Mouse (Mus musculus) adrenal gland, postnatal 4 days (tissue): ENCODE results near the gene Slc25a38. TPM values are rescaled to one million over a fixed set of nuclear protein-coding genes. Genes with fewer than 3 reads are reported as not detected.

ENCODE experiments used
- DNase-seq, 2 experiments: peaks; one replicate each; pipeline ENCODE4 v3.0.0; 2021 to 2022; ENCODE audit warnings: low spot score in 2 of 2, mixed read lengths in 2 of 2
- long read RNA-seq, 2 experiments: library from polyadenylated mRNA; stranded (forward); transcript quantifications; one replicate each; pipeline ENCODE4 v2.0.0; 2021
- total RNA-seq, 2 experiments: library from RNA; stranded (reverse); gene quantifications; 2 replicates each; pipeline ENCODE4 v1.2.3; 2021

The Slc25a38 gene
- 10 to 100 TPM; 22.4 to 25.0 TPM for total RNA-seq
- long read RNA-seq, experiment 1, partial matches to known transcripts = 76 of 94 reads
- long read RNA-seq, experiment 1, other reads (novel, unspliced or antisense) = 12 of 94 reads
- long read RNA-seq, experiment 2, transcript Slc25a38-201 (7 exons, 1,791 nt) = major isoform, 15 of 33 reads
- long read RNA-seq, experiment 2, partial matches to known transcripts = 4 of 33 reads
- long read RNA-seq, experiment 2, other reads (novel, unspliced or antisense) = 10 of 33 reads

DNA sequence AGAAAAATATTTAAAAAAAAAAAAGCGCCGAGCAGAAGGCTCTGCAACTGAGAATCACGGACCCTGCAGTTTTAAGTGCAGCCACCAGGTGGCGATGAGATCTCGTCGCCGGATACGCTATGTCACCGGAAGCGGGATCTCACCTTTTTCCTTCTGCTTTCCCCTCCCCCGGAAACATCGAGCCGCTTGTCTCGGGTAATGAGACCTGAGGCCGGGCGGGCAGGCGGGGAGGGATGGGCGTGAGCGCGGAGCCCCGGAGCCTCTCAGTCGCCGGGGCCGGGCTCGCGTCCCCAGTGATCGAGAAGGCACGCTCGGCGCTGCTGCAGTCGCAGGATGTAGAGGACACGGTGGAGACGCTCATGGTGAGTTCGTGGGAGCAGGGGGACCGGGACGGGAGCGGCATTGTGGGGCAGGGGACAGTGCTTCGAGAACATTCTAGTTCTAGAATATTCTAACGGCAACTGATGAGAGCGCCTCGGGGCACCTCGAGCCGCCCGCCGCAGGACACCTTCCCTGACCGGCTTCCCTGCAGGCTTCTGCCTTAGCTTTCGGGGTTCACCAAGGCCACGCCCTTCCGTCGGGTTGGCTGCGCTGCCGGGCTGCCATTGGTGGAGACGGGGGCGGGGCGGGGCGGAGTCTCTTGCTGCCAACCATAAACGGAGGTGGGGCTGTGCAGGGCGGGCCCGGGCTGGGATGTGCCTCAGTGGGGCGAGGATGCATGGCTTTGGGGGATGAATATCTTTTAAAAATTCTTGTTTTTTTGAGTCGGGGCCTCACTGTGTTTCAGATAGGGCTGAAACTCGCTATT lies at the start of gene Slc25a38:
Gene Slc25a38, plus strand, starts transcription at position 164 of the 808 bp plus-strand sequence.
- DNase-seq = peak; percentile 90 to 92

DNA sequence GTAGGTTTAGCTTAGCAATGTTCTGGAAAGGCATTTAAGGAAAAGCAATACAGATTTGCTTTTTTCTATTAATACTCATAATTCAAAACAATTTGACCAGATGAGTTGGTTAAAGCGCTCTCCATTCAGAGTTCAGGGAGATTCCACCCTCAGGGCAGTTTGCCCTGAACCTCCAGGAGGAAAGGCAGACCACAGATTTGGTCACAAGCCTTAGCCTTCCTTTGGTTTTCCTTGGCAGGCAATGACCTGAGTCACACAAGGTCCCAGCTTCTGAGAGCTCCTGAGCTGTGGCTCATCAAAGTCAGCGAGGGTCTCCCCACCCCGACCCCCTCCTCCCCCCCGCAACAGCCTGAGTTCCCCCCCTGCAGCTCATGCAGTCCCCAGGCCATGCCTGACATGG lies 45.9 kb upstream of the Slc25a38 start:
- no peak for DNase-seq

DNA sequence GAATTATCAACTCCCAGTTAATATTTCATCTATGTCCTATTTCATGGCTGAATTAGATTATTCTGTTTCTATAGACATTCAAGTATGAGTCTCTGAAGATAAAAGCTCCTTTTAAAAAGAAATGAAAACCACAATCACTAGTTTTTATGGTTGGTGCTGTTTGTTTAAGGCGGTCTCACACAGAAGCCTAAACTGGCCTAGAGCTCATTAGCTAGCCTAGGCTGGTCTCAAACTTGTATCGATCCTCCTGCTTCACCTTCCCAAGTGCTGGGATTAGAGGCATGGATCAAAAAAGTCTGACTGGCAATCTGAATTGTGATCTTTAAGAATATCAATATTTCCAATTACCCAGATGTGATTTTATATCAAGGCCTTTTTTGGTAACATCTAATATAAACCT lies 42.6 kb upstream of the Slc25a38 start:
- DNase-seq = no peak

DNA sequence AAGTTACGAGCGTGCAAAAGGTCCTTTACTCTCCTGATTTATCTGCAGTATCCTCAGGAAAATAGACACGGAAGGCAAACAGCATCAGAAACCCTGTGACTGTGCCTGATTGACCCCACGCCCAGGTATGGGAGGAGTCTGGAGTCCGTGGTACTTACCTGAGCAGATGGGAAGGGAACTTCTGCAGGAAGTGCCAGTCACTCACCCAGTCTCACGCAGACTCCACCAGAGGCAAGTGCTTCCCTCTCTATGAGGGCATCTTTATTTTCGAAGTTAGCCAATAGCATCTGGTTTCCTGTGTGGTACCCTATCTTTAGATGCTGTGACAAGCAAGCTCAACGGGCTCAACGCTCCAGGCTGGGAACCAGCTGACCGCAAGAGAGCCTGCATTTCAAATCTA lies 42.1 kb upstream of the Slc25a38 start:
- DNase-seq = no peak

DNA sequence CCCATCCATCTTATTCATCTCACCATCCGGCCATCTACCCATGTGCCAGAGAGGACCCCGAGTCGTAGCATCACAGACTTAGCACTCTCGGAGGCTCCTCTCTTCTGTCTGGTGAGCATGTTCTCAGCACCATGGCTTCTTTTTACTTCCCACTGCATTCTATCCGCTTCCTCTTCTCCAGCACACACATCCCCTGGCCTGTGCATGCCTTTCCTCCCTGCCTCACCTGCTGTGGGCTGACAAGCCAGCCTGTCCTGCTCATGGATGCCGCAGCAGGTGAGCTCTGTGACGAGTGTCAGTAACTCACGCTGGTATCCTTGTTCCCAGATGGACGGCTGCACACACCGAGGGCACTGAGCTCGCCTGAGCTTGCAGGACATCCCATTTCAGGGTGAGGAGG lies 40.4 kb upstream of the Slc25a38 start, which contains the start of gene Cx3cr1:
Gene Cx3cr1, minus strand, starts transcription at position 101 of the 400 bp plus-strand sequence.
- DNase-seq = no peak

DNA sequence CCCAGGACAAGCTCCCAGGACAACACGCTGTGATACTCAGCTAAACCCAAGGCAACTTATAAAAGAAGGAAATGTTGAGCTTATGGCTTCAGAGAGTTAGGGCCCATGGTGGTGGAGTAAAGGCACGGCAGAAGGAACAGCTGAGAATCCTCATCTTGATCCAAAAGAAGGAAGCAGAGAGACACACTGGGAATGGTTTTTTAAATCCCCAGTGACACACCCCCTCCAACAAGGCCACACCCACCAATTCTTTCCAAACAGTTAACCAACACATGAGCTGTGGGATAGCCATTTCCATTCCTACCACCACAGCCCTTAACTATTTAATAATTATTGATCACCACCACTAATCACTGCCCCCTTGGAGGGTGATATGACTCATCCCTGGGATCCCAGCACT lies 38.9 kb upstream of the Slc25a38 start:
- no peak for DNase-seq

DNA sequence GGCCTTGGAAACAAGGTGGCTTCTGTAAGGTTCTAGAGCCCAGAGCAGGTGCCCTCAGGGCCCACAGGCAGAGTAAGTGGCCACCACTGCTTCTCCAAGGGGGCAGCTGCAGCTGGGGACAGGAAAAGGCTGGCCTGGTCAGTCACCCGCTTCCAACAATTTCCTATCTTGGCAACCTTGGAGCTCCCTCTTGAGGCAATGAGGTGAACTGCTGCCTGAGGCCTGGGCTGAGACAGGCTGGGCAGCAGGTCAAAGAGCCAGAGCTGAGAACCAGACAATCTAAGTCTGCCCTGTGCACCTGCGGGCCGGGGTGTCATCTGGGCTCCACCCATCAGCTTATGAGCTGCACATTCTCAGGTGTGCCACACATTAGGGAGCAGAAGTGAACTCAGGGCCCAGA lies 37.0 kb upstream of the Slc25a38 start:
- peak; percentile 43 to 79 for DNase-seq

DNA sequence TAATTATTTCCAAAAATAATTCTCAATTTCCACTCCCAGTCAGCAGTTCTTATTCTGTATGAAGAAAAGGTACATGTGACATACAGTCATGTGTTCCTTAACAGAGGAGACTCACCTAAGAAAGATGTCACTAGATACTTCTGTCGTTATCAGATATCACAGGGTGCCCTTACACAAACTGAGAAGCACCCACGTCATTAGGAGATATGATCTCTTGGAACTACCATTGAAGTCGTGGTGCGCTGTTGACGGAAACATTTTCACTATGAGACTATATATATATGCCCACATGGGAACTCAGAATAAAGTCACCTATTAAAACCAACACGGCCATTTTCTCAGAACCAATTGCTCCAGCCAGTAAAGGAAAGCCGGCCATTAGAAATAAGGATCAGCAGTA lies 35.7 kb upstream of the Slc25a38 start:
- no peak for DNase-seq

DNA sequence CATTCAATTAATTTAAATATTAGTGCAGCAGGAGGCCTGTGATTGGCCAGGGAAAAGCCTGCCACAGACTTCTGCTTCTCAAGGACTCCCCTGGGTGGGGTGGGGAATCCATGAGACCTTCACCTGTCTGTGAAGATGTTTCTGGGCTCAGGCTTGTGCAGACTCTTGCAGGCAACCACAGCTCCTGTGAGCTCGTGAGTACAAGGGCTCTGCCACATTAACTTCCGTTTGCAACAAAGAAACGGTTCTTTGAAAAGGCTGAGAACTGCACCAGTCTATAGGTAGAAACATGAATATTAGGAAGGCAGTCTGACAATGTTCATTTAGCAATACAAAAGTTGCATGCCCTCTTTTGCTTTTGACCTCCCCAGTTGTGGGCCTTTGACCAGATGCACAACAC lies 31.9 kb upstream of the Slc25a38 start:
- no peak for DNase-seq

DNA sequence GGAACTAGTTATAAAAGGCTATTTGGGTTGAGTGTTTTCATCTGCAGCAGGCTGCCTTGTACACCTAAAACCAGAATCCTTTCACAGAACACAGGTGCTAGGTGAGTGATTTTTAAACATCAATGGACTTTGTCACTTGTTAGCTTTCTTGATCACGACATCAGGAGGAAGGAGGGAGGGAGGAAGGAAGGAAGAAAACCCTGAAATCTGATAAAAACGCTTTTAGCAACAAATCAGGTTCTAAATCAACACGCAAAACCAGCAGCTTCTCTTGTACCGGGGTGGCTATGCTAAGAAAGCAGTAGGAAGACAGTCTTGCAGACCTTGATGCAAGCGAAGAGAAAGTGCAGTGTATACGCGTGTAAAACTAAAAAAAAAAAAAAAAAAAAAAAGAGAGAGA lies 30.3 kb upstream of the Slc25a38 start:
- DNase-seq = no peak

DNA sequence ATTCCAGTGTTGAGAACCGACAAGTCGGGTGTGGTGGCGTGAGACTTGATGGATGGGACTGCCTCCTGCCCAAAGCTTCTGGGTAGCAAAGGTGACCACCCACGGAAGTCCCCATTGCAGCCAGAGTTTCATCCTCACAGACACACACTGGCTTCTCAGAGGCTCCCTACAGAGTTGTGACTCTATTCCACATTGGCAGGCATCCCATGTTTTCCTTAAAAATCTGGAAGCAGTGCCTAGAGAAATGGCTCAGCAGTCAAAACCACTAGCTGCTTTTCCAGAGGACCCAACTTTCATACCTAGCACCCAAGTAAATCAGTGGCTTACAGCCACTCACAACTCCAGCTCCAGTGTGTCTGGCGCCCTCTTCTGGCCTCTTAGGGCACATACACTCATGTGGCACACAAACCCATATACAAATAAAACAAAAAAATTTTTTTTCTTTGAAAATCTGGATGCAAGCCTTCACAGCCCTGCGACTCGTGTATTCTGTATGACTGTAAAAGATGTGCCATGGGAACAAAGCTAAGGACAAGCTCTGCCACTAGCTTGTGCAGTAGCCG lies 29.5 kb upstream of the Slc25a38 start:
- DNase-seq = no peak

DNA sequence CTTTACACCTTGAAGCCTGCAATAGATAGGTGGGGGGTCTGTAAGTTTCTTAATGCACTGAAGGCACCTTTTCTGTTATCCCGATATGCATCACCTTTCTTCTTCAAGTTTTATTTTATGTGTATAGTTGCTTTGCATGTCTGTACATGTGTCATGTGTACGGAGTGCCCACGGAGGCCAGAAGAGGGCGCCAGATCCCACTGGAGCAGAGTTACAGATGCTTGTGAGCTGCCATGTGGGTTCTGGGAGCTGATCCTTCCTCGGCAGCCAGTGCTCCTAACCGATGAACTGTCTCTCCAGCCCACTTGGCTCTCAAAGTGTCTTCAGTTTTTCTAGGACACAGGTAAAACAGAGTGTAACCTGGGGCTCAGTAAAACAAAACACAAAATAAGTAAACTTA lies 28.9 kb upstream of the Slc25a38 start:
- no peak for DNase-seq

DNA sequence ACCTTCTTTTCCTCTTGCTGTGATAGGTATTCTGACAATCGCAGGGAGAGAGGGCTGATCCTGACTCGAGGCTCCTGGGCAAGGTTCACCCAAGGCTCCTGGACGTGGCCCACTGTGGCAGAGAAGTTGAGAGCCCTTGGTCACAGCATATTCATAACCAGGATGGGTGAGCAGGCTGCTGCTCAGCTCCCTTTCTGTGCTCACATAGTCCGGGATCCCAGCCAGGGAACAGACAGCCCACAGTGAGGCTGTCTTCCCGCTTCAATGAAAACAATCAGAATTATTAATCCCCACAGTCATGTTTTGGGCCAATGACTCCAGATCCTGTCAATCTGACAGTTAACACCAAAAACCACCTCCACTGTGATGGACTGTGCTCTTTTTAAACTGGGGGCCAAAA lies 28.2 kb upstream of the Slc25a38 start:
- no peak for DNase-seq

DNA sequence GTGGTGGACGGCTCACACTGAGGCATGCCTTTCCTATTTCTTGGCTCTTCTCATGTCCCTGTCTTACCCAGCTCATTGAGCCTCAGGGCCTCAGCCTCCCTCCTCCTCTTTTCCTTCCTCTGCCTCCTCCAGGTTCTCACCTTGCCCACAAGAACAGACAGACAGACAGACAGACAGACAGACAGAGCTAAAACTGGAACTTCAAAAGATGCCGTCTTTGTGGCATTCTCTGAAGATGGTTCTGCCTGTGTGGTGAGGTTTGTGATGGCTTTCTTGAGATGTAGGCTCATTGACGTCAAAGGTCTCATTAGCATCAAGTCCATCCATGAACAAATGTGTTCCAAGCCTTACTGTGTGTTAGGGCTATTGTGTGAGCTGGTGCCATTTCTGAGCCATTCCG lies 27.5 kb upstream of the Slc25a38 start:
- no peak for DNase-seq

DNA sequence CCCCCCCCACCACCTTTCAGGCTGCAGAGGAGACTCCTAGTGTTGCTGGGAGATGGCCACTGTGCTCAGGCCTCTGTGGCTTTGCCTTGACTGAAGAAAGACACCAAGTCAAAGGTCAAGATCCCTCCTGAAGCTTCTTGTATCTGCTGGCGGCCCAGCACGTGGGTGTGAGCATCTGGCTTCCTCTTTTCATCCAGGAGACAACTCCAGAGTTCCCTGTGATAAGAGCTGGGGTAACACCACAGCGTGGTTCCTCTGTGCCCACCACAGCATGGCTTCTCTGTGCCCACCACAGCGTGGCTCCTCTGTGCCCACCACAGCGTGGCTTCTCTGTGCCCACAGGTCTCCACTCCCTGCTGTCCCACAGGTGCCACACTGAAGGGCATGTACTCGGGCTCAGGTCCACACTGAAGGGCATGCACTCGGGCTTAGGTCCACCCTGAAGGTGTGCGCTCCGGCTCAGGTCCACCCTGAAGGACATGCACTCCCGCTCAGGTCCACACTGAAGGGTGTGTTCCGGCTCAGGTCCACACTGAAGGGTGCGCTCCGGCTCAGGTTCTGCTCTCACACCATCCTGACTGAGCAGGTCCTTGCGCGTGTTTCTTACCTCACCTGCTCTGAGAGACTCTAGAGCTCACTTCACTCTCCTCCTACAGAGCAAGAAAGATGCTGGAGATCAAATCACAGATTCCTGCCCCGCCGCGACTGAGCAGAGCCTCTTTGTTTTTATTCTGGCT lies 26.8 kb upstream of the Slc25a38 start:
- no peak for DNase-seq

DNA sequence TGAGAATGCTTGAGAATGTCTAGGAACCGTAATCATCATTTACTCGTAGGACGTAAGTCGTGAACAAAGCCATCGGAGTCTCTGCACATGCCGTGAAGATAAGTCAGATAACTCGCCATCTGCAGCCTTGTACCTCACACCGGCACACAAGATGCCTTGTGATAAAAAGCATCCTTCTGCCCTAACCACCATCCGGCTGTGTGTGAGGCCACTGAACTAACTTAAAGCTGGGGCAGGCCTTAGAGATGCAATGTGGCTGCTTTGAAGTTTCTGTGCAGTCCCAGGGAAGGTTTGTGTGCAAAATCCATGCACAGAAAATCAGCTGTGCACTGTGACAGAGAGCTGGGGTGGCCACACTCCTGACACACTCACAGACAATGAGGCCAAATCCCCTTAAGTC lies 25.8 kb upstream of the Slc25a38 start:
- DNase-seq = no peak

DNA sequence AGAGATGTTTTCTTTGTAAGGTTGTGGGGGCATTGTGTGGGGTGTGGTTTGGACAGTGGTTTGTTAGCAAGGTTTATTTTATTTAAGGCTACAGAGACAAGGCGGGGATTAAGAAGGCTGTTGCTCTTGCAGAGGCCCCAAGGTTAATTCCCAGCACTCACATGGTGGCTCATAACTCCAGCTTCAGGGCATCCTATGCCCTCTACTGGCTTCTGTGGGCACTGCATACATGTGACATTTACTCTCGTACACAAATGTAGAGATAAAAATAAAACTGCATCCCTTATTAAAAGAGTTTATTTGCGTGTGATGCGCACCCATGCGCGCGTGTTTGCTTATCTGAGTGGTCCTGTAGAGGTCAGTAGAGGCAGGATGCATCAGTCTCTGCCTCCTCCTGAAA lies 21.0 kb upstream of the Slc25a38 start:
- no peak for DNase-seq

DNA sequence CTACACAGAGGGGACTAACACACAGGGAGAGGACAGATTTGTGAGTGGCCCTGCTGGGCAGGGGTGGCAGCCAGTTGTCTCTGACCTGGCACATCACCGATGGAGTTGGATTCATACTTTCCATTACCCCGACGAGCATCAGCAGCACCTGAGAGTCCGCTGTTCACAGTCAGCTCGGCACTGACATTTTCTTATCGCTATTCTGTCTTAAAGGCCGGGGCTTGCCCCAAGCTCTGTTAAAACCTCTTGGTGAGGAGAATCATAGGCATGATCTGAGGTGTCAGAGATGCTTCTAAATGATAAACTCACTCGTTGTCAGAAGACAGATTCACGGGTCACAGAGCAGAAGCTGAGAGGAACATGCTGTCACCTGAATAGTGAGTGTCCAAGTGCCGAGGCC lies 19.1 kb upstream of the Slc25a38 start:
- DNase-seq = no peak

DNA sequence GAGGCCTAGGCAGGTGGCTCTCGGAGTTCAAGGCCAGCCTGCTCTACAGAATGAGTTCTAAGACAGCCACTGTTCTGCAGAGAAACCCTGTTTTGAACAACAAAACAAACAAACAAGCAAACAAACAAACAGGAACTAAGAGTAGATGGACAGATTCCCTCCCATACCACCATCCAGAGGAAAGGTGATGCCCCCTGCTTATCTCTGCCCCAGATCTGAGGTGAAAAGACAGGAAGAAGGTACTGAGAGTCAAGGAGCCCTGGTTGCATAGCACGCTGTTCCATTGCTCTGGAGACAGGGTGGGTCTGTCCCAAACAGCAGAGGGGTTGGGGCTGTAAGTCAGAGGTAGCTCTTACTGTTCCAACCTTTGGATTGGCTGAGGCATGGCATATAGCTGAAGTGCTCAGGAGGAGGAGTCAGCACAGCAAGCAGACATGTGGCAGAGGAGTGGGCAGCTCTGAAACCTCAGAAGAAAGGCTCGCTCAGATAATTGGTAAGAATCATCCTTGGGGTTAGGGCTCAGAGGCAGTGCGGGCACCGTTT lies 18.4 kb upstream of the Slc25a38 start, which contains the start of gene Ccr8:
Gene Ccr8, plus strand, starts transcription at position 419 of the 543 bp plus-strand sequence.
- no peak for DNase-seq

DNA sequence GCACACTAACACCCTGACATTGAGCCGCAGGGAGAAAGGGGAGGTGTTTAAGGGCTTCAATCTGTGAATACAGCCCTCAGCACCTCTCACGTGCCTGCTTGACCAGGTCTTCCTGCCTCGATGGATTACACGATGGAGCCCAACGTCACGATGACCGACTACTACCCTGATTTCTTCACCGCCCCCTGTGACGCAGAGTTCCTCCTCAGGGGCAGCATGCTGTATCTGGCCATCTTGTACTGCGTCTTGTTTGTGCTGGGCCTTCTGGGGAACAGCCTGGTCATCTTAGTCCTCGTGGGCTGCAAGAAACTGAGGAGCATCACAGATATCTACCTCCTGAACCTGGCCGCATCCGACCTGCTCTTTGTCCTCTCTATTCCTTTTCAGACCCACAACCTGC lies 16.5 kb upstream of the Slc25a38 start:
- no peak for DNase-seq

DNA sequence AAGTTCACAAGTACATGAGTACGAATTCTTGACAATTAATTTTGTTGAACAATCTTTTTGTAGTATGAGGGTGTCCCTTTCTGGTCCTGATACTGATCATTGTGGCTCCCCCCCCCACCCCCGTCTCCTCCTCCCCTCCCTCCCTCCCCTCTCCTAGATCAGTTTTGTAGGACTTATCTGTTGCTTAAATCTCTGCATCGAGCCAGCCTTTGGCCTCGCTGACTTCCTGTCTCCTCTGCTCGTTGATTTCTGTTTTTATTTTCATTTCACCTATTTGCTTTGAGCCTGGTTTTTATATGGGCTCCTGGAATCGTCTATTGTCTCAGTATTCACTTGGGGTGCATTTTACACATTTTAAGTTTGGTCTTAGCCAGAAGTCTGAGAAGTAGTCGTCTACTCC lies 14.3 kb upstream of the Slc25a38 start:
- no peak for DNase-seq
